Mouse (Mus musculus) MN1 (cell line): ENCODE data around the gene Flrt3.

ENCODE experiments used
- DNase-seq: peaks from one replicate; pipeline ENCODE4 v3.0.0-alpha.2; 2016; ENCODE audit warnings: low spot score

The Flrt3 gene

GRCm38 (mm10) chr2:140621730-140622337, 49.4 kb downstream of the Flrt3 start:
- no peak for DNase-seq

DNA sequence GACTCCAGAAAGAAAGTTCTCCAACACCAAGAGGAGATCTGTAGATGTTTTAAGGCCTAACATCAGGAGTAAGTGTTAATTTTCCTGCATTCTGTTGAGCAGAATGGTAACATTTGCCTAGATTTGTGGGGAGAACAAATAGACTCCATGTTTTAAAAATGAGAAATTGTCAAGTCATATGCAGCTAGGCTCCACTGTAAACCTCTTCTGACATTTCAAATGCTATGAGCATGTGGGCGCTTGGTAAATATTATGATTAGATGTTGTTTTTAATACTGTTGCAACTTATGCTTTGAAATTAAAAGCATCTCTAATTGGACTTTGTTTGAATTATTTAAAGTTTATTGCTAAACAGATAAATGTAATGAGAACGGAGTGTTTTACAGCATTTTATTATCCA, 55.8 kb downstream of the Flrt3 start:
- DNase-seq: no peak
